Mouse (Mus musculus) cerebellum, adult 2 months (tissue): Measurements from ENCODE around the gene Tanc1. TPM values are rescaled to one million over a fixed set of nuclear protein-coding genes. Genes with fewer than 3 reads are reported as not detected.
A peak's percentile ranks its signal among the peaks of the same experiment; 100 is the strongest.

ENCODE experiments used
- DNase-seq, 2 experiments: peaks; one replicate each; pipeline ENCODE4 v3.0.0; 2021
- H3K27ac ChIP-seq: fragments of 200-500 bp; 2 replicates; pipeline ENCODE4 v1.5.1; 2012; ENCODE audit warnings: low read length, control low read depth, inconsistent platforms; ENCODE audit not compliant: insufficient read depth
- H3K27me3 ChIP-seq: fragments of 200-500 bp; 2 replicates; pipeline ENCODE4 v1.6.1; 2012; ENCODE audit warnings: inconsistent platforms, mild to moderate bottlenecking, low read length, moderate library complexity; ENCODE audit not compliant: control insufficient read depth, insufficient read depth
- H3K4me1 ChIP-seq: fragments of 200-500 bp; 2 replicates; pipeline ENCODE4 v1.6.1; 2011; ENCODE audit warnings: low read length; ENCODE audit not compliant: control insufficient read depth, insufficient read depth
- H3K4me3 ChIP-seq: fragments of 200-500 bp; replicated peaks from 2 replicates; pipeline ENCODE3; 2011; ENCODE audit warnings: mild to moderate bottlenecking, low read depth, low read length, control low read depth; ENCODE audit not compliant: insufficient read depth
- CTCF ChIP-seq: fragments of 200-500 bp; IDR thresholded peaks from 2 replicates; pipeline ENCODE4 v1.5.1; 2011; ENCODE audit warnings: low read depth, mild to moderate bottlenecking, control low read depth, low read length, moderate library complexity, borderline replicate concordance; ENCODE audit not compliant: insufficient read depth
- POLR2A ChIP-seq: fragments of 200-500 bp; IDR thresholded peaks from 2 replicates; pipeline ENCODE4 v1.6.1; 2011; ENCODE audit warnings: low read length, control low read depth, borderline replicate concordance; ENCODE audit not compliant: insufficient read depth
- WGBS: fragments of 180-500 bp; shearing (Covaris S2); methylation state at CpG from one replicate; pipeline ENCODE4 v1.1.7; 2018; 5-methylcytosine and 5-hydroxymethylcytosine counted together
- polyA plus RNA-seq: library from polyadenylated mRNA; depleted of rRNA; stranded (reverse); fragments of >200 nt; gene quantifications from 2 replicates; pipeline ENCODE4 v1.2.3, GENCODE M21; 2012

Gene Tanc1
- polyA plus RNA-seq, 1 experiment = 40.7 TPM

GRCm38 (mm10) chr2:59780240-59780639, 168.4 kb downstream of the Tanc1 start:
- H3K27ac ChIP-seq = no peak overlapping the region
- H3K4me3 ChIP-seq = no peak overlapping the region
- no peaks in the 10 kb centered on the region for H3K27me3 ChIP-seq
- TF ChIP-seq POLR2A (no peak), CTCF (no peak)
- peaks cover 5% of the 10 kb centered on the region for H3K4me1 ChIP-seq
- 81% methylated on average over 5 of the region's 5 CpGs for WGBS
- no peak for DNase-seq

- H3K27ac ChIP-seq = no peak overlapping the region
- peak in 1 of 2 experiments; percentile 36 for DNase-seq
- peaks cover 5% of the 10 kb centered on the region for H3K4me1 ChIP-seq
- TF ChIP-seq POLR2A (no peak), CTCF (no peak)
- 47% methylated on average over 12 of the region's 12 CpGs for WGBS
- H3K27me3 ChIP-seq = no peaks in the 10 kb centered on the region
- no peak overlapping the region for H3K4me3 ChIP-seq
Measured at GRCm38 (mm10) chr2:59783055-59783831, 171.4 kb downstream of the Tanc1 start.

GRCm38 (mm10) chr2:59783832-59784627, 172.2 kb downstream of the Tanc1 start:
- H3K4me3 ChIP-seq = no peak overlapping the region
- no peak overlapping the region for H3K27ac ChIP-seq
- no peaks in the 10 kb centered on the region for H3K27me3 ChIP-seq
- 85% methylated on average over 12 of the region's 12 CpGs for WGBS
- peaks cover 5% of the 10 kb centered on the region for H3K4me1 ChIP-seq
- no peak for DNase-seq
- no peak for TF ChIP-seq CTCF
- TF ChIP-seq POLR2A = no peak

- no peak overlapping the region for H3K27ac ChIP-seq
- TF ChIP-seq POLR2A (no peak), CTCF (no peak)
- peaks cover 5% of the 10 kb centered on the region for H3K4me1 ChIP-seq
- no peak overlapping the region for H3K4me3 ChIP-seq
- H3K27me3 ChIP-seq = no peaks in the 10 kb centered on the region
- no peak for DNase-seq
- WGBS = 94% methylated on average over 6 of the region's 6 CpGs
Measured at GRCm38 (mm10) chr2:59784628-59784883, 172.7 kb downstream of the Tanc1 start.

GRCm38 (mm10) chr2:59785597-59785996, 173.8 kb downstream of the Tanc1 start:
- Histone ChIP-seq H3K27ac (no peak overlapping the region), H3K4me1 (peaks cover 5% of the 10 kb centered on the region), H3K27me3 (no peaks in the 10 kb centered on the region), H3K4me3 (no peak overlapping the region)
- WGBS = 91% methylated on average over 13 of the region's 13 CpGs
- DNase-seq = no peak
- TF ChIP-seq CTCF (no peak), POLR2A (no peak)

- WGBS = 82% methylated on average over 7 of the region's 7 CpGs
- no peak overlapping the region for H3K4me3 ChIP-seq
- no peak for DNase-seq
- TF ChIP-seq CTCF (no peak), POLR2A (no peak)
- no peak overlapping the region for H3K27ac ChIP-seq
- H3K4me1 ChIP-seq = no peaks in the 10 kb centered on the region; the same call in 1 of the 2 replicates
- H3K27me3 ChIP-seq = no peaks in the 10 kb centered on the region
Measured at GRCm38 (mm10) chr2:59788704-59789500, 177.1 kb downstream of the Tanc1 start.

- H3K27ac ChIP-seq = no peak overlapping the region
- WGBS = 35% methylated on average over 8 of the region's 8 CpGs
- TF ChIP-seq POLR2A = no peak
- TF ChIP-seq CTCF = no peak
- H3K27me3 ChIP-seq = no peaks in the 10 kb centered on the region
- no peak for DNase-seq
- H3K4me1 ChIP-seq = peaks cover 6% of the 10 kb centered on the region; the same call in 1 of the 2 replicates
- H3K4me3 ChIP-seq = no peak overlapping the region
Measured at GRCm38 (mm10) chr2:59791596-59791995, 179.8 kb downstream of the Tanc1 start.
